Mouse (Mus musculus) heart, embryonic 15.5 days (tissue): Measurements from ENCODE around the gene Pinlyp. TPM values are rescaled to one million over a fixed set of nuclear protein-coding genes. Genes with fewer than 3 reads are reported as not detected.
"Not testable (repeated sequence)": the region's sequence is repeated elsewhere in the genome, so short reads cannot be mapped to it uniquely, and the experiment has no call there.

Experiments used
- ATAC-seq: fragments of 200-750 bp; cut with Nextera tagmentation; replicated peaks from 2 replicates; pipeline ENCODE4 v1.8.0; 2017; ENCODE audit warnings: low read depth, moderate TSS enrichment; ENCODE audit not compliant: insufficient number of reproducible peaks, insufficient read depth, low FRiP score
- H3K27ac ChIP-seq: fragments of 300-500 bp; sonication (generic); 2 replicates; pipeline ENCODE4 v1.5.1; 2015; ENCODE audit warnings: mild to moderate bottlenecking, inconsistent platforms
- H3K27me3 ChIP-seq: fragments of 300-500 bp; sonication (generic); 2 replicates; pipeline ENCODE4 v1.6.1; 2015; ENCODE audit warnings: inconsistent platforms
- H3K36me3 ChIP-seq: fragments of 300-500 bp; sonication (generic); 2 replicates; pipeline ENCODE4 v1.6.1; 2015; ENCODE audit warnings: mild to moderate bottlenecking, inconsistent platforms
- H3K4me1 ChIP-seq: fragments of 300-500 bp; sonication (generic); replicated peaks from 2 replicates; pipeline ENCODE4 v1.6.1; 2015; ENCODE audit warnings: inconsistent platforms
- H3K4me2 ChIP-seq: fragments of 300-500 bp; sonication (generic); 2 replicates; pipeline ENCODE4 v1.6.1; 2015; ENCODE audit warnings: inconsistent platforms, mild to moderate bottlenecking, moderate library complexity
- H3K4me3 ChIP-seq: fragments of 300-500 bp; sonication (generic); 2 replicates; pipeline ENCODE4 v1.5.1; 2015; ENCODE audit warnings: mild to moderate bottlenecking, inconsistent platforms
- H3K9ac ChIP-seq: fragments of 300-500 bp; sonication (generic); 2 replicates; pipeline ENCODE4 v1.6.1; 2015; ENCODE audit warnings: mild to moderate bottlenecking, inconsistent platforms
- H3K9me3 ChIP-seq: fragments of 300-500 bp; sonication (generic); replicated peaks from 2 replicates; pipeline ENCODE4 v1.6.1; 2016; ENCODE audit warnings: inconsistent platforms
- WGBS: fragments of 180-500 bp; shearing (Covaris S2); methylation state at CpG from one replicate; pipeline ENCODE4 v1.1.7; 2015; ENCODE audit warnings: mixed read lengths; 5-methylcytosine and 5-hydroxymethylcytosine counted together
- polyA plus RNA-seq: library from polyadenylated mRNA; unstranded; fragments of >200 nt; fragmentation: Nextera tagmentation; extraction: Ambion mirVana; gene quantifications from 2 replicates; pipeline ENCODE4 v1.2.1, GENCODE M21; 2015

Gene Pinlyp
- polyA plus RNA-seq, 1 experiment from 2014 or later, result not detected

GRCm38 (mm10) chr7:24533806-24534205, 12.1 kb downstream of the Pinlyp start:
- peaks cover 24% of the 10 kb centered on the region for H3K36me3 ChIP-seq
- WGBS, result 40% methylated on average over 42 of the region's 42 CpGs
- ATAC-seq, result no peak
- peaks cover 26% of the 10 kb centered on the region for H3K4me1 ChIP-seq
- H3K9ac ChIP-seq, result no peak overlapping the region
- no peaks in the 10 kb centered on the region for H3K27me3 ChIP-seq
- H3K9me3 ChIP-seq, result no peaks in the 10 kb centered on the region
- no peak overlapping the region for H3K4me3 ChIP-seq
- no peak overlapping the region for H3K27ac ChIP-seq
- no peak overlapping the region for H3K4me2 ChIP-seq

- no peak overlapping the region for H3K4me2 ChIP-seq
- 75% methylated on average over 28 of the region's 28 CpGs for WGBS
- no peak overlapping the region for H3K4me3 ChIP-seq
- H3K9me3 ChIP-seq, result no peaks in the 10 kb centered on the region
- no peak for ATAC-seq
- H3K27me3 ChIP-seq, result no peaks in the 10 kb centered on the region
- peaks cover 24% of the 10 kb centered on the region for H3K36me3 ChIP-seq
- peaks cover 26% of the 10 kb centered on the region for H3K4me1 ChIP-seq
- H3K9ac ChIP-seq, result no peak overlapping the region
- H3K27ac ChIP-seq, result no peak overlapping the region
These were observed 12.8 kb downstream of the Pinlyp start for GRCm38 (mm10) chr7:24533031-24533571.

- Histone ChIP-seq H3K4me3 (peak overlapping the region; percentile 68), H3K9ac (peak overlapping the region; percentile 80), H3K4me1 (peaks cover 26% of the 10 kb centered on the region), H3K4me2 (peak overlapping the region; percentile 91), H3K27me3 (no peaks in the 10 kb centered on the region), H3K36me3 (peaks cover 24% of the 10 kb centered on the region), H3K27ac (peak overlapping the region; percentile 88), H3K9me3 (no peaks in the 10 kb centered on the region)
- peak; percentile 51 for ATAC-seq
- WGBS, result under 1% methylated on average over 43 of the region's 43 CpGs
These were observed 14.5 kb downstream of the Pinlyp start for GRCm38 (mm10) chr7:24531211-24531971.

- Histone ChIP-seq H3K4me3 (peak within 1 kb of the TSS; percentile 68), H3K27me3 (no peaks in the 10 kb centered on the region), H3K27ac (peak within 1 kb of the TSS; percentile 88), H3K4me2 (peak within 1 kb of the TSS; percentile 91), H3K36me3 (peaks cover 15% of the 10 kb centered on the region), H3K4me1 (peaks cover 26% of the 10 kb centered on the region), H3K9me3 (no peaks in the 10 kb centered on the region), H3K9ac (peak within 1 kb of the TSS; percentile 80)
- ATAC-seq, result peak; percentile 96
- under 1% methylated on average over 44 of the region's 44 CpGs for WGBS
These were observed 15.6 kb downstream of the Pinlyp start, which contains the start of gene Irgq for GRCm38 (mm10) chr7:24530062-24530931. Gene Irgq, plus strand, starts transcription at chr7:24530689.

- WGBS, result 52% methylated on average over 11 of the region's 11 CpGs
- peak overlapping the region; percentile 68 for H3K4me3 ChIP-seq
- H3K36me3 ChIP-seq, result peaks cover 14% of the 10 kb centered on the region
These were observed 16.3 kb downstream of the Pinlyp start for GRCm38 (mm10) chr7:24529580-24529979.

GRCm38 (mm10) chr7:24528861-24529260, 17.1 kb downstream of the Pinlyp start:
- H3K9me3 ChIP-seq, result no peaks in the 10 kb centered on the region
- WGBS, result 89% methylated on average over 11 of the region's 11 CpGs
- no peak overlapping the region for H3K4me3 ChIP-seq
- no peak overlapping the region for H3K27ac ChIP-seq
- H3K4me1 ChIP-seq, result peaks cover 21% of the 10 kb centered on the region
- H3K4me2 ChIP-seq, result no peak overlapping the region
- ATAC-seq, result no peak
- H3K9ac ChIP-seq, result no peak overlapping the region
- peaks cover 8% of the 10 kb centered on the region for H3K36me3 ChIP-seq
- H3K27me3 ChIP-seq, result no peaks in the 10 kb centered on the region

More at GRCm38 (mm10) chr7:24529580-24529979, 16.3 kb downstream of the Pinlyp start:
- Histone ChIP-seq H3K9ac (peak overlapping the region; percentile 53), H3K27me3 (no peaks in the 10 kb centered on the region), H3K4me1 (peaks cover 26% of the 10 kb centered on the region), H3K9me3 (no peaks in the 10 kb centered on the region), H3K4me2 (peak overlapping the region; percentile 91), H3K27ac (peak overlapping the region; percentile 88)
- no peak for ATAC-seq

- Histone ChIP-seq H3K4me3 (no peak overlapping the region), H3K9ac (no peak overlapping the region), H3K36me3 (no peaks in the 10 kb centered on the region), H3K4me2 (no peak overlapping the region), H3K4me1 (peaks cover 8% of the 10 kb centered on the region), H3K9me3 (no peaks in the 10 kb centered on the region), H3K27ac (no peak overlapping the region), H3K27me3 (no peaks in the 10 kb centered on the region)
- ATAC-seq, result no peak
- 76% methylated on average over 12 of the region's 12 CpGs for WGBS
These were observed 20.1 kb downstream of the Pinlyp start for GRCm38 (mm10) chr7:24525686-24526420.

GRCm38 (mm10) chr7:24524978-24525377, 20.9 kb downstream of the Pinlyp start:
- H3K4me2 ChIP-seq, result no peak overlapping the region
- WGBS, result 81% methylated on average over 6 of the region's 6 CpGs
- no peak for ATAC-seq

GRCm38 (mm10) chr7:24523723-24524122, 22.2 kb downstream of the Pinlyp start:
- no peaks in the 10 kb centered on the region for H3K4me1 ChIP-seq
- no peak overlapping the region for H3K4me2 ChIP-seq
- no peak overlapping the region for H3K9ac ChIP-seq
- H3K36me3 ChIP-seq, result no peaks in the 10 kb centered on the region
- no peaks in the 10 kb centered on the region for H3K9me3 ChIP-seq
- H3K27me3 ChIP-seq, result no peaks in the 10 kb centered on the region
- no peak overlapping the region for H3K27ac ChIP-seq
- H3K4me3 ChIP-seq, result no peak overlapping the region
- no peak for ATAC-seq
- WGBS, result 77% methylated on average over 6 of the region's 6 CpGs

More at GRCm38 (mm10) chr7:24524978-24525377, 20.9 kb downstream of the Pinlyp start:
- H3K4me3 ChIP-seq, result no peak overlapping the region
- H3K4me1 ChIP-seq, result peaks cover 8% of the 10 kb centered on the region
- no peak overlapping the region for H3K9ac ChIP-seq
- H3K9me3 ChIP-seq, result no peaks in the 10 kb centered on the region
- H3K27ac ChIP-seq, result no peak overlapping the region
- no peaks in the 10 kb centered on the region for H3K27me3 ChIP-seq
- no peaks in the 10 kb centered on the region for H3K36me3 ChIP-seq

GRCm38 (mm10) chr7:24522805-24523204, 23.1 kb downstream of the Pinlyp start:
- H3K4me1 ChIP-seq, result no peaks in the 10 kb centered on the region
- H3K36me3 ChIP-seq, result no peaks in the 10 kb centered on the region
- no peak overlapping the region for H3K4me3 ChIP-seq
- no peaks in the 10 kb centered on the region for H3K27me3 ChIP-seq
- no peak overlapping the region for H3K4me2 ChIP-seq
- no peak overlapping the region for H3K27ac ChIP-seq
- no peaks in the 10 kb centered on the region for H3K9me3 ChIP-seq
- no peak for ATAC-seq
- WGBS, result 48% methylated on average over 5 of the region's 5 CpGs
- no peak overlapping the region for H3K9ac ChIP-seq

- H3K9ac ChIP-seq, H3K4me1 ChIP-seq, H3K36me3 ChIP-seq, H3K9me3 ChIP-seq, H3K4me2 ChIP-seq, H3K27ac ChIP-seq, H3K4me3 ChIP-seq, ATAC-seq, H3K27me3 ChIP-seq: not testable (repeated sequence)
- WGBS, result 84% methylated on average over 10 of the region's 10 CpGs
These were observed 25.9 kb downstream of the Pinlyp start for GRCm38 (mm10) chr7:24520054-24520453.
